Mouse (Mus musculus): Measurements from ENCODE around the gene 9130023H24Rik. TPM values are rescaled to one million over a fixed set of nuclear protein-coding genes. Genes with fewer than 3 reads are reported as not detected.
A peak's percentile ranks its signal among the peaks of the same experiment; 100 is the strongest.

9130023H24Rik gene
- polyA plus RNA-seq, 1 experiment from 2014 or later, result 12.9 TPM

DNA sequence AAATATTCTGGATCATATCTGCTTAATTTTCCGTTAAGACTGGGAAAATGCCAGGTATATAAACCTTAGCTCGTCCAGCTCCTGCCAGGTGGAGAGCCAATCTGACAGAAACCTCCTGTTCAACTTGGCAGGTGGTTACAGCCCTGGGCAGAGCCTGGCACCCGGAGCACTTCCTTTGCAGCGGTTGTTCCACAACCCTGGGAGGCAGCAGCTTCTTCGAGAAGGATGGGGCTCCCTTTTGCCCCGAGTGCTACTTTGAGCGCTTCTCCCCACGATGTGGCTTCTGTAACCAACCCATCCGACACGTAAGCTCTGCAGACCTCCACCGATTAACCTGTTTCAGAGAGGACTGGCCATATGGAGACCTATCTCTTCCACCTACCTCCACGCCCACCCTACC lies 14.1 kb upstream of the 9130023H24Rik start:
- DNase-seq (ENCODE audit: low spot score) (no peak), ATAC-seq (ENCODE audit: insufficient read depth, low FRiP score, low TSS enrichment) (no peak)
- peak overlapping the region; percentile 19; the same call in 1 of the 2 replicates for H3K9ac ChIP-seq (ENCODE audit: low read length)
- H3K4me2 ChIP-seq (ENCODE audit: low read depth), result peak overlapping the region; percentile 45
- no peaks in the 10 kb centered on the region for H3K9me3 ChIP-seq (ENCODE audit: control insufficient read depth, low read length)
- H3K27me3 ChIP-seq (ENCODE audit: control insufficient read depth, insufficient read depth, low read length), result no peaks in the 10 kb centered on the region
- peaks cover 9% of the 10 kb centered on the region for H3K4me1 ChIP-seq (ENCODE audit: control insufficient read depth, insufficient read depth, low read length)
- no peaks in the 10 kb centered on the region for H3K36me3 ChIP-seq (ENCODE audit: control insufficient read depth, insufficient read depth, low read length)
- no peak overlapping the region for H3K27ac ChIP-seq (ENCODE audit: low read depth, low read length)
- peak overlapping the region; percentile 30 for H3K4me3 ChIP-seq (ENCODE audit: low read depth, low read length)
- WGBS, result 43% methylated on average over 12 of the region's 12 CpGs

- DNase-seq (ENCODE audit: low spot score), result no peak
- ATAC-seq (ENCODE audit: insufficient read depth, low FRiP score, low TSS enrichment), result no peak
- Histone ChIP-seq H3K36me3 (ENCODE audit: control insufficient read depth, insufficient read depth, low read length) (no peaks in the 10 kb centered on the region), H3K9ac (ENCODE audit: low read length) (no peak overlapping the region), H3K27ac (ENCODE audit: low read depth, low read length) (no peak overlapping the region), H3K27me3 (ENCODE audit: control insufficient read depth, insufficient read depth, low read length) (no peaks in the 10 kb centered on the region), H3K4me3 (ENCODE audit: low read depth, low read length) (no peak overlapping the region), H3K4me2 (ENCODE audit: low read depth) (no peak overlapping the region), H3K4me1 (ENCODE audit: control insufficient read depth, insufficient read depth, low read length) (peaks cover 13% of the 10 kb centered on the region), H3K9me3 (ENCODE audit: control insufficient read depth, low read length) (no peaks in the 10 kb centered on the region)
- 87% methylated on average over 5 of the region's 5 CpGs for WGBS
Observed at GRCm38 (mm10) chr7:128249998-128250397, 12.2 kb upstream of the 9130023H24Rik start.

DNA sequence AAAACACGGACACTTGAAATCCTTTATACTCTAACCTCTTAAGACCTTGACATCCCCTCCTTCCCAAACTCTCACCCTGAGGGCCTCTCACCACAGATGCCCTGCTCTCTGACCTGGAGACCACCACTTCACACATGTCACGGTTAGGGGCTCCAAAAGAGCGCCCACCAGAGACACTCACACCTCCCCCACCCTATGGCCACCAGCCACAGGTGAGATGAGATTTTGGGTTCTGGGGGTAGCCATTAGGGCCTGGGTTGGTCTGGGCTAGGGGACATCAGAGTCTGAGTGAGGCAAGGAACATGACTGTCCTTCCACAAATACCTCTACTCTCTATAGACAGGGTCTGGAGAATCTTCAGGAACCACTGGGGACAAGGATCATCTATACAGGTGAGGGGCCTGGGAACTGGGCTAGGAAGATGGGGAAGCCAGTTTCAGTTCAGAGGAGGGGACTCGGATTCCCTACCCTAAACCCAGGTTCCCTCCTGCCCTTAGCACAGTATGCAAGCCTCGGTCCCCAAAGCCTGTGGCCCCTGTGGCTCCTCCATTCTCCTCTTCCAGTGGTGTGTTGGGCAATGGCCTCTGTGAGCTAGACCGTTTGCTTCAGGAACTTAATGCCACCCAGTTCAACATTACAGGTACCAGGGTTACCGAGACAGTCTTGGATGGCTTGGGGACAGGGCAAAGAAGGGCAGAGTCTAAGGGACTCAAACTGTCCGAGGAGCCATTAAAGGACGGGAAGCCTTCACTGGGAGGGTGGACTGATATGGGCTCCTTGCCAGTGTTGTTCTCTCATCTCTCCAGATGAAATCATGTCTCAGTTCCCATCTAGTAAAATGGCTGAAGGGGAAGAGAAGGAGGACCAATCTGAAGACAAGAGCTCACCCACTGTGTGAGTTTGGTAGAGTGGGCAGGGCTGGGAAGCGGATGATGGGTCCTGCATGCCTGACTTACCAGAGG lies 10.5 kb upstream of the 9130023H24Rik start:
- 0 out of 2 replicates have a peak overlapping the region, but pooled peaks have one; percentile 44 for H3K4me3 ChIP-seq (ENCODE audit: low read depth, low read length)
- ATAC-seq (ENCODE audit: insufficient read depth, low FRiP score, low TSS enrichment) (no peak), DNase-seq (ENCODE audit: low spot score) (no peak)
- H3K9ac ChIP-seq (ENCODE audit: low read length), result no peak overlapping the region
- peak overlapping the region; percentile 83; the same call in 1 of the 2 replicates for H3K4me2 ChIP-seq (ENCODE audit: low read depth)
- H3K4me1 ChIP-seq (ENCODE audit: control insufficient read depth, insufficient read depth, low read length), result peaks cover 13% of the 10 kb centered on the region
- no peaks in the 10 kb centered on the region for H3K9me3 ChIP-seq (ENCODE audit: control insufficient read depth, low read length)
- H3K27me3 ChIP-seq (ENCODE audit: control insufficient read depth, insufficient read depth, low read length), result no peaks in the 10 kb centered on the region
- WGBS, result 88% methylated on average over 10 of the region's 10 CpGs
- no peak overlapping the region for H3K27ac ChIP-seq (ENCODE audit: low read depth, low read length)
- H3K36me3 ChIP-seq (ENCODE audit: control insufficient read depth, insufficient read depth, low read length), result peaks cover 2% of the 10 kb centered on the region; the same call in 1 of the 2 replicates

DNA sequence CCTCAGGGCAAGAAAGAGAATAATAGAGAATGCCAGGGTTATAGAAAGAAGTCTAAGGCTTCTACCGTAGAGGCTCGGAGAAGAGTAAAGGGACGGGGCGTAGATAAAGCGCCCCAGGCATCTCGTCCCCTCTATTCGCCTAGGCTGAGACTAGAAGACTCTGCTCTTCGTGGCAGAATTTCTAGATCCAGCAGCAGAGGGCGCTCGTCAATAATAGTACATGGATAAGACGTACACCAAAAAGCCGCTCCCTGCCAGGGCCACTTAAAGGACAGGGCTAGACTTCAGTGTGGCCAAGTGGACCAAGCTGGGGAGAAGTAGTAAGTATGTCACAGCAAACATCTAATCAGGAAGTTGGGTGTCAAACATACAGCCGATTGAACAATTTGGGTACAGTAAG lies 9.6 kb upstream of the 9130023H24Rik start:
- peaks cover 10% of the 10 kb centered on the region for H3K4me1 ChIP-seq (ENCODE audit: control insufficient read depth, insufficient read depth, low read length)
- WGBS, result 1% methylated on average over 13 of the region's 13 CpGs
- H3K27ac ChIP-seq (ENCODE audit: low read depth, low read length), result 0 out of 2 replicates have a peak overlapping the region, but pooled peaks have one; percentile 34
- H3K36me3 ChIP-seq (ENCODE audit: control insufficient read depth, insufficient read depth, low read length), result peaks cover 2% of the 10 kb centered on the region; the same call in 1 of the 2 replicates
- DNase-seq (ENCODE audit: low spot score) (peak; percentile 90), ATAC-seq (ENCODE audit: insufficient read depth, low FRiP score, low TSS enrichment) (peak; percentile 63)
- H3K27me3 ChIP-seq (ENCODE audit: control insufficient read depth, insufficient read depth, low read length), result no peaks in the 10 kb centered on the region
- H3K9ac ChIP-seq (ENCODE audit: low read length), result peak overlapping the region; percentile 77
- no peaks in the 10 kb centered on the region for H3K9me3 ChIP-seq (ENCODE audit: control insufficient read depth, low read length)
- peak overlapping the region; percentile 83 for H3K4me2 ChIP-seq (ENCODE audit: low read depth)
- peak overlapping the region; percentile 44 for H3K4me3 ChIP-seq (ENCODE audit: low read depth, low read length)

GRCm38 (mm10) chr7:128246496-128247391 lies 8.9 kb upstream of the 9130023H24Rik start, which contains the start of gene Tgfb1i1:
Gene Tgfb1i1, plus strand, starts transcription at chr7:128246812.
- peak within 1 kb of the TSS; percentile 34; the same call in 1 of the 2 replicates for H3K27ac ChIP-seq (ENCODE audit: low read depth, low read length)
- H3K9me3 ChIP-seq (ENCODE audit: control insufficient read depth, low read length), result no peaks in the 10 kb centered on the region
- DNase-seq (ENCODE audit: low spot score), result peak; percentile 58
- 2% methylated on average over 24 of the region's 30 CpGs for WGBS
- H3K4me3 ChIP-seq (ENCODE audit: low read depth, low read length), result peak within 1 kb of the TSS; percentile 44
- peak within 1 kb of the TSS; percentile 83 for H3K4me2 ChIP-seq (ENCODE audit: low read depth)
- ATAC-seq (ENCODE audit: insufficient read depth, low FRiP score, low TSS enrichment), result peak; percentile 48; the same call in 1 of the 2 replicates
- H3K4me1 ChIP-seq (ENCODE audit: control insufficient read depth, insufficient read depth, low read length), result peaks cover 7% of the 10 kb centered on the region; the same call in 1 of the 2 replicates
- H3K9ac ChIP-seq (ENCODE audit: low read length), result peak within 1 kb of the TSS; percentile 77
- H3K27me3 ChIP-seq (ENCODE audit: control insufficient read depth, insufficient read depth, low read length), result no peaks in the 10 kb centered on the region
- peaks cover 2% of the 10 kb centered on the region; the same call in 1 of the 2 replicates for H3K36me3 ChIP-seq (ENCODE audit: control insufficient read depth, insufficient read depth, low read length)

DNA sequence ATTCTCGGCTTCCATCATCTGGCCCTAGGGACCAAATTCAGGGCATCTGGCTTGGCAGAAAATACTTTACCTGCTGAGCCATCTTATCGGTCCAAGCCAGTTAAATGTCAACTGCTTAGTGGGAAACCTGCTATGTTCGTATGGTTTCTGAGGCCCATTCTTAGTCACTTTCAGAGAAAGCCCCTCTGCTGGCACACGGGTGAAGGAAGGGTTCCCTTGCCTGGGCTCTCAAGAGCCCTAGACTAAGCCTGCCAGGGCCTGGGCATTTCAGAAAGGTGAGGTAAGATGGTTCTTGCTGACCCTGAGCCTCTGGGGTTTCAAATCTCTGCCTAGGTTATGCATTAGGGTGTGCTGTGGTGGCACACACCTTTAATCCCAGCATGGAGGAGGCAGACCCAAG lies 7.7 kb upstream of the 9130023H24Rik start:
- Histone ChIP-seq H3K4me2 (ENCODE audit: low read depth) (no peak overlapping the region), H3K4me1 (ENCODE audit: control insufficient read depth, insufficient read depth, low read length) (peaks cover 7% of the 10 kb centered on the region; the same call in 1 of the 2 replicates)

DNA sequence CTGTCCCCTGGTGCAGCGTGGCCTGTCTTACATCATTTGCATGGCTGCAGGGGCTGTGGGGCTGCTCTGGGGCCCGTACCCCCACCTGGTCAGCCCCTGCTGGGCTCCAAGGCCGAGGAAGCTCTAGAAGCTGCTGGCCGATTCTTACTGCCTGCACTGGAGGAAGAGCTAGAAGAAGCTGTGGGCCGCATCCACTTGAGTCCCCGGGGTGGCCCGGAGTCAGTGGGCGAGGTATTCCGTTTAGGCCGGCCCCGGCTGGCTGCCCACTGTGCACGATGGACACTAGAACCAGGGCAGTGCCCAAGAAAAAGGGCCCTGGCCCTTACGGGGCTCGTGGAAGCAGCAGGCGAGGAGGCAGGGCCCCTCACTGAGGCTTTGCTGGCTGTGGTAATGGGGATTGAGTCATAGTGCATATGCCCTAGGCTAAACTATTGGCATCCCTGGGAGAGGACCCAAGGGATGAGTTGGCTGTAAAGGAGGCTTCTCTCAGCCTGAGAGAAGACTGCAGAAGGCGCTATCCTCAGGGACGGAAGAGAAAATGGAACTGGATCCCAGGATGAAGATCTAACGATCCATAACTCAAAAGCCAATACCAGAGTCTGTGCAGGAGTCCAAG lies 6.7 kb upstream of the 9130023H24Rik start:
- no peaks in the 10 kb centered on the region for H3K9me3 ChIP-seq (ENCODE audit: control insufficient read depth, low read length)
- no peak overlapping the region for H3K4me3 ChIP-seq (ENCODE audit: low read depth, low read length)
- H3K36me3 ChIP-seq (ENCODE audit: control insufficient read depth, insufficient read depth, low read length), result peaks cover 8% of the 10 kb centered on the region
- no peaks in the 10 kb centered on the region for H3K27me3 ChIP-seq (ENCODE audit: control insufficient read depth, insufficient read depth, low read length)
- 0 out of 2 replicates have a peak overlapping the region, but pooled peaks have one; percentile 15 for H3K9ac ChIP-seq (ENCODE audit: low read length)
- no peak overlapping the region for H3K4me2 ChIP-seq (ENCODE audit: low read depth)
- no peak for DNase-seq (ENCODE audit: low spot score)
- H3K4me1 ChIP-seq (ENCODE audit: control insufficient read depth, insufficient read depth, low read length), result peaks cover 7% of the 10 kb centered on the region; the same call in 1 of the 2 replicates
- 88% methylated on average over 18 of the region's 18 CpGs for WGBS
- H3K27ac ChIP-seq (ENCODE audit: low read depth, low read length), result no peak overlapping the region
- no peak for ATAC-seq (ENCODE audit: insufficient read depth, low FRiP score, low TSS enrichment)

More for the DNA sequence above, 7.7 kb upstream of the 9130023H24Rik start:
- Histone ChIP-seq H3K27ac (ENCODE audit: low read depth, low read length) (no peak overlapping the region), H3K27me3 (ENCODE audit: control insufficient read depth, insufficient read depth, low read length) (no peaks in the 10 kb centered on the region), H3K4me3 (ENCODE audit: low read depth, low read length) (no peak overlapping the region), H3K9me3 (ENCODE audit: control insufficient read depth, low read length) (no peaks in the 10 kb centered on the region), H3K36me3 (ENCODE audit: control insufficient read depth, insufficient read depth, low read length) (peaks cover 5% of the 10 kb centered on the region), H3K9ac (ENCODE audit: low read length) (no peak overlapping the region)
- WGBS, result 92% methylated on average over 4 of the region's 4 CpGs
- ATAC-seq (ENCODE audit: insufficient read depth, low FRiP score, low TSS enrichment) (no peak), DNase-seq (ENCODE audit: low spot score) (no peak)

GRCm38 (mm10) chr7:128243921-128244320 lies 6.1 kb upstream of the 9130023H24Rik start:
- peaks cover 7% of the 10 kb centered on the region; the same call in 1 of the 2 replicates for H3K4me1 ChIP-seq (ENCODE audit: control insufficient read depth, insufficient read depth, low read length)

More at GRCm38 (mm10) chr7:128243921-128244320, 6.1 kb upstream of the 9130023H24Rik start:
- H3K4me3 ChIP-seq (ENCODE audit: low read depth, low read length), result no peak overlapping the region
- H3K27me3 ChIP-seq (ENCODE audit: control insufficient read depth, insufficient read depth, low read length), result no peaks in the 10 kb centered on the region
- WGBS, result 52% methylated on average over 10 of the region's 10 CpGs
- 0 out of 2 replicates have a peak overlapping the region, but pooled peaks have one; percentile 15 for H3K9ac ChIP-seq (ENCODE audit: low read length)
- no peaks in the 10 kb centered on the region for H3K9me3 ChIP-seq (ENCODE audit: control insufficient read depth, low read length)
- H3K36me3 ChIP-seq (ENCODE audit: control insufficient read depth, insufficient read depth, low read length), result peaks cover 8% of the 10 kb centered on the region
- no peak for DNase-seq (ENCODE audit: low spot score)
- H3K27ac ChIP-seq (ENCODE audit: low read depth, low read length), result no peak overlapping the region
- no peak overlapping the region for H3K4me2 ChIP-seq (ENCODE audit: low read depth)
- no peak for ATAC-seq (ENCODE audit: insufficient read depth, low FRiP score, low TSS enrichment)
